Mouse (Mus musculus): ENCODE data around the gene Ifnz.
A peak's percentile ranks its signal among the peaks of the same experiment; 100 is the strongest.
"Not testable (repeated sequence)": the region's sequence is repeated elsewhere in the genome, so short reads cannot be mapped to it uniquely, and the experiment has no call there.

The Ifnz gene

DNA sequence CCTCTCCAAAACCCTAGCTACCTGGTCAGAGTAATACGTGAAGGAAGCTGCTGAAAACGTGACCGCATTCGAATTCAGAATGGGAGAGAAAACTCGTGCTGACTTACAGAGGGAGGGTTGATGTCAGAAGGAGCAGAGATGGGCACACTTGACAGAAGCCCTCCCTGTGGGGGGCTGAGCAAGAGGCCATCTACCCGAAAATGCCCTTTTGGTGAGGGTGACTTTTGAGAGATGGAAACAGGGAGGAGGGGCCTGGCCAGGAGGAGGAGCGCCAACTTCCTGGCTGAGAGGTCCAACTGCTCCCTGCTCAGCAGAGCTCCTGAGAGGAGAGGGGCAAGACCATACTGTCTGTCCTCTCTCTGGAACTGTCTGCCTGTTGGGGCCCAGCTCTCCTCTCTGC is at the start of gene Ifnz:
Gene Ifnz (plus strand): TSS at position 301 of the 400 bp plus-strand sequence.
- DNase-seq (ENCODE audit: low read depth): not testable (repeated sequence)

- peak; percentile 90 for DNase-seq (ENCODE audit: low read depth)
Measured at GRCm38 (mm10) chr4:88738480-88738879, 43.5 kb upstream of the Ifnz start.

- DNase-seq (ENCODE audit: low read depth): no peak
Measured at GRCm38 (mm10) chr4:88739036-88739435, 42.9 kb upstream of the Ifnz start.

GRCm38 (mm10) chr4:88741426-88741825 is 40.5 kb upstream of the Ifnz start:
- no peak for DNase-seq (ENCODE audit: low read depth)

- no peak for DNase-seq (ENCODE audit: low read depth)
Measured at GRCm38 (mm10) chr4:88742771-88743371, 39.1 kb upstream of the Ifnz start.

GRCm38 (mm10) chr4:88744207-88744606 is 37.7 kb upstream of the Ifnz start:
- DNase-seq (ENCODE audit: low read depth): peak; percentile 41

- no peak for DNase-seq (ENCODE audit: low read depth)
Measured at GRCm38 (mm10) chr4:88749926-88750325, 32.0 kb upstream of the Ifnz start.

- not testable (repeated sequence) for DNase-seq (ENCODE audit: low read depth)
Measured at GRCm38 (mm10) chr4:88754818-88755340, 27.1 kb upstream of the Ifnz start, which contains the start of gene Gm13271. Gene Gm13271, plus strand, starts transcription at chr4:88754868.

DNA sequence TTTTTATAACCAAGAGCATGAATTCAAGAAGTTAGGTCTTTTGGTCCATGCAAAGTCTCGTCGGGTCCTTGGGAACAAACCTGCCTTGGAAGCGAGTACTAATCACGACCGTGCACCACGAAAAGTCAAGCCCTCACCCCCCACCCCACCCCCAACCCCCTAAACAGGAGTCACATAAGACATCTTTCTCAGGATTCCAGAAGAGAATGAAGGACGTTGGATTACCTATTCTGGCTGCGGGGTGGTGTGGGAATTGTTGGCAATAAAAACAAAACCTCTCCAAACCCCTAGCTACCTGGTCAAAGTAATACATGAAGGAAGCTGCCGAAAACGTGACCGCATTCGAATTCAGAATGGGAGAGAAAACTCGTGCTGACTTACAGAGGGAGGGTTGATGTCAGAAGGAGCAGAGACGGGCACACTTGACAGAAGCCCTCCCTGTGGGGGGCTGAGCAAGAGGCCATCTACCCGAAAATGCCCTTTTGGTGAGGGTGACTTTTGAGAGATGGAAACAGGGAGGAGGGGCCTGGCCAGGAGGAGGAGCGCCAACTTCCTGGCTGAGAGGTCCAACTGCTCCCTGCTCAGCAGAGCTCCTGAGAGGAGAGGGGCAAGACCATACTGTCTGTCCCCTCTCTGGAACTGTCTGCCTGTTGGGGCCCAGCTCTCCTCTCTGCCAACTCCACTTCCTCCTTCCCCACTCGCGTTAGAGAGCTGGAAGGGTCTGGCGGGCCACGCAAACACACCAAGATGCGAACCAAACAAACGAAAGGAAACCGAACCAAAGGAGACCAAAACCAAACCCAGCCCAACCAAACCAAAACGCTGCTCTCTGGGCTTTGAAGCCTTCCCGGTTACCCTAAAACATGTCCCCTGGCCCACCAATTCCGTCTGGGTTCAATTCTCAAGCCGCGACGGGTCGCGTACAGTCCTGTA is 25.1 kb upstream of the Ifnz start:
- DNase-seq (ENCODE audit: low read depth): peak; percentile 80

DNA sequence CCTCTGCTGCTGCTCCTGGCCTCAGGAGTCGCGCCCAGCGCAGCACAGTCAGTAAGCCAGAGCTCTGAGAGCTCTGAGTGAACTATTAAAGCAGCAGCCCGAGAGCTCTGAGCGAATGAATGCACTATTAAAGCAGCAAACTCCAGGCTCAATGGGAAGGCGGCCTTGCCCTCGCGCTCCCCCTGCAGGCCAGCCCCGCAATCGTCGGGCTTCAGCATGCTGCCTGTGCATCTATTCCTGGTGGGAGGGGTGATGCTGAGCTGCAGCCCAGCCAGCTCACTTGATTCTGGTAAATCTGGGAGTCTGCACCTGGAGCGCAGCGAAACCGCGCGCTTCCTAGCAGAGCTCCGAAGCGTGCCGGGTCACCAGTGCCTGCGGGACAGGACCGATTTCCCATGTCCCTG is 24.3 kb upstream of the Ifnz start:
- peak; percentile 93 for DNase-seq (ENCODE audit: low read depth)

- DNase-seq (ENCODE audit: low read depth): not testable (repeated sequence)
Measured at GRCm38 (mm10) chr4:88758751-88759150, 23.2 kb upstream of the Ifnz start.

- not testable (repeated sequence) for DNase-seq (ENCODE audit: low read depth)
Measured at GRCm38 (mm10) chr4:88759610-88760268, 22.2 kb upstream of the Ifnz start, which contains the start of gene Gm13283. Gene Gm13283, plus strand, starts transcription at chr4:88760119.

GRCm38 (mm10) chr4:88760431-88760830 is 21.5 kb upstream of the Ifnz start:
- peak; percentile 82 for DNase-seq (ENCODE audit: low read depth)

DNA sequence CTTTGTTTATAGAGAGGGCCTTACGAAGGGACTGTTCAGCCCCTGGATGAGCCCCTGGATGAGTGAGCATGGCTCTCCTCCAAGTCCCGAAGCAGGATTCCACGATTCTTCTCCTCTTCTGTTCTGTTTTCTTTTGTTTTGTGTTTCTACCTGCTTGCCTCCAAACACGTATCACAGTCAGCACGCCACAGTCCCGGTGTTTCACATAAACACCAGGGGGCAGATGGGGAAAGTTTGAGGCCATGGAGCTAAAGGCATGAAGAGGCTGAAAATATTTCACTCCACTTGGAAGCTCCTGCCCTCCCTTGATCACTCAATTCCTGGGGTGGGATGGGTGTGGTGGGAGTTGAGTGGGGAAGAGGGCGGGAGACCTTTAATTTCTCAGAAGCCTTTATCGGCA is 20.2 kb upstream of the Ifnz start:
- not testable (repeated sequence) for DNase-seq (ENCODE audit: low read depth)

- DNase-seq (ENCODE audit: low read depth): not testable (repeated sequence)
Measured at GRCm38 (mm10) chr4:88762341-88762740, 19.6 kb upstream of the Ifnz start.

GRCm38 (mm10) chr4:88763384-88764018 is 18.4 kb upstream of the Ifnz start:
- DNase-seq (ENCODE audit: low read depth): peak; percentile 78

DNA sequence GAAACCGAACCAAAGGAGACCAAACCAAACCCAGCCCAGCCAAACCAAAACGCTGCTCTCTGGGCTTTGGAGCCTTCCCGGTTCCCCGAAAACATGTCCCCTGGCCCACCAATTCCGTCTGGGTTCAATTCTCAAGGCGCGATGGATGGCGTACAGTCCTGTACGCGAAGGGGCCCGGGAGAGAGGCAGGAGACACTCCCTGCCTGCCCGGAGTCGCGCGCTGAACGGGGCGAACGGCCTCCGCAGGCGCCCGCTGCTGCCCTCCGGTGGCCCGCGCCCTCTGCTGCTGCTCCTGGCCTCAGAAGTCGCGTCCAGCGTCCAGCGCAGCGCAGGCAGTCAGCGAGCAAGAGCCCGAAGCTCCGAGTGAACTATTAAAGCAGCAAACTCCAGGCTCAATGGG is 8.4 kb upstream of the Ifnz start, which contains the start of gene Gm13290:
Gene Gm13290 (plus strand): TSS at position 301 of the 400 bp plus-strand sequence.
- DNase-seq (ENCODE audit: low read depth): not testable (repeated sequence)

DNA sequence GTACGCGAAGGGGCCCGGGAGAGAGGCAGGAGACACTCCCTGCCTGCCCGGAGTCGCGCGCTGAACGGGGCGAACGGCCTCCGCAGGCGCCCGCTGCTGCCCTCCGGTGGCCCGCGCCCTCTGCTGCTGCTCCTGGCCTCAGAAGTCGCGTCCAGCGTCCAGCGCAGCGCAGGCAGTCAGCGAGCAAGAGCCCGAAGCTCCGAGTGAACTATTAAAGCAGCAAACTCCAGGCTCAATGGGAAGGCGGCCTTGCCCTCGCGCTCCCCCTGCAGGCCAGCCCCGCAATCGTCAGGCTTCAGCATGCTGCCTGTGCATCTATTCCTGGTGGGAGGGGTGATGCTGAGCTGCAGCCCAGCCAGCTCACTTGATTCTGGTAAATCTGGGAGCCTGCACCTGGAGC is 5.3 kb upstream of the Ifnz start, which contains the start of gene Gm13289:
Gene Gm13289 (plus strand): TSS at position 301 of the 400 bp plus-strand sequence.
- DNase-seq (ENCODE audit: low read depth): not testable (repeated sequence)

DNA sequence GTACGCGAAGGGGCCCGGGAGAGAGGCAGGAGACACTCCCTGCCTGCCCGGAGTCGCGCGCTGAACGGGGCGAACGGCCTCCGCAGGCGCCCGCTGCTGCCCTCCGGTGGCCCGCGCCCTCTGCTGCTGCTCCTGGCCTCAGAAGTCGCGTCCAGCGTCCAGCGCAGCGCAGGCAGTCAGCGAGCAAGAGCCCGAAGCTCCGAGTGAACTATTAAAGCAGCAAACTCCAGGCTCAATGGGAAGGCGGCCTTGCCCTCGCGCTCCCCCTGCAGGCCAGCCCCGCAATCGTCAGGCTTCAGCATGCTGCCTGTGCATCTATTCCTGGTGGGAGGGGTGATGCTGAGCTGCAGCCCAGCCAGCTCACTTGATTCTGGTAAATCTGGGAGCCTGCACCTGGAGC is 2.4 kb upstream of the Ifnz start, which contains the start of gene Gm13272:
Gene Gm13272 (plus strand): TSS at position 301 of the 400 bp plus-strand sequence.
- not testable (repeated sequence) for DNase-seq (ENCODE audit: low read depth)

DNA sequence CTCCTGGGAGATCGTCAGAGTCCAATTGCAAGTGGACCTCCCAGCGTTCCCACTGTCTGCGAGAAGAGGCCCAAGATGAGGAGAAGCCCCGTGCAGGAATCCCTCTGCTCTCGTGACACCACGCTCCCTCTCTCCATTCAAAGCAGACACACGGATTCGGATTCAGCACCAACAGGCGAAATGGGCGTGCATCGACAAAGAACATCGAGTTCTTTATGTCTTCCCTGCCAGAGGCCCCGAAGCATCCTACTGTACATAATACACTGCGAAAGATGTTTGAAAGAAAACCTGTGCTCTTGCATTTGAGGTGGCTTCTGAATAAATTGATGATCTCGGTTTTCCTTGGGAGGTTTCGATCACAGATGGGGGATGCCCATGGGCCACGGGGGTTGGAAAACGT is 1.6 kb upstream of the Ifnz start:
- DNase-seq (ENCODE audit: low read depth): not testable (repeated sequence)

- not testable (repeated sequence) for DNase-seq (ENCODE audit: low read depth)
Measured at GRCm38 (mm10) chr4:88782335-88782734, 404 bp downstream of the Ifnz start.
